Mouse (Mus musculus) stomach, postnatal 0 days (tissue): Measurements from ENCODE around the gene Kcnq4. TPM values are rescaled to one million over a fixed set of nuclear protein-coding genes. Genes with fewer than 3 reads are reported as not detected.

Experiments used
- ATAC-seq: fragments of 200-750 bp; cut with Nextera tagmentation; 2 replicates; pipeline ENCODE4 v1.8.0; 2017; ENCODE audit not compliant: low FRiP score, low TSS enrichment
- DNase-seq: peaks from one replicate; pipeline ENCODE4 v3.0.0-alpha.2; 2016; ENCODE audit warnings: low spot score
- H3K27ac ChIP-seq: fragments of 300-500 bp; sonication (generic); replicated peaks from 2 replicates; pipeline ENCODE4 v1.5.1; 2014; ENCODE audit warnings: mild to moderate bottlenecking, control low read depth
- H3K27me3 ChIP-seq: fragments of 300-500 bp; sonication (generic); 2 replicates; pipeline ENCODE4 v1.6.1; 2014; ENCODE audit warnings: low read length; ENCODE audit not compliant: control insufficient read depth, insufficient read depth
- H3K36me3 ChIP-seq: fragments of 300-500 bp; sonication (generic); 2 replicates; pipeline ENCODE4 v1.6.1; 2014; ENCODE audit warnings: low read length, mixed read lengths; ENCODE audit not compliant: control insufficient read depth, insufficient read depth
- H3K4me1 ChIP-seq: fragments of 300-500 bp; sonication (generic); replicated peaks from 2 replicates; pipeline ENCODE4 v1.6.1; 2014; ENCODE audit warnings: antibody characterized with exemption; ENCODE audit not compliant: control insufficient read depth, insufficient read depth
- H3K4me2 ChIP-seq: fragments of 300-500 bp; sonication (generic); replicated peaks from 2 replicates; pipeline ENCODE4 v1.6.1; 2014; ENCODE audit warnings: low read depth, mild to moderate bottlenecking, control low read depth, moderate library complexity
- H3K4me3 ChIP-seq: fragments of 300-500 bp; sonication (generic); 2 replicates; pipeline ENCODE4 v1.5.1; 2014; ENCODE audit warnings: low read depth, low read length, control low read depth
- H3K9ac ChIP-seq: fragments of 300-500 bp; sonication (generic); 2 replicates; pipeline ENCODE4 v1.6.1; 2014; ENCODE audit warnings: mild to moderate bottlenecking, low read length, control low read depth, mixed read lengths
- H3K9me3 ChIP-seq: fragments of 300-500 bp; sonication (generic); 2 replicates; pipeline ENCODE4 v1.6.1; 2016; ENCODE audit warnings: low read length; ENCODE audit not compliant: control insufficient read depth
- CTCF ChIP-seq: IDR thresholded peaks from 2 replicates; pipeline ENCODE4 v1.5.1; 2016; ENCODE audit warnings: antibody characterized with exemption, low read depth, mild to moderate bottlenecking, moderate library complexity
- EP300 ChIP-seq: optimal IDR thresholded peaks from 2 replicates; pipeline ENCODE3; 2016; ENCODE audit warnings: antibody characterized with exemption
- WGBS: fragments of 180-500 bp; shearing (Covaris S2); extraction: QIAGEN DNeasy Blood & Tissue Kit; methylation state at CpG from one replicate; pipeline ENCODE4 v1.1.7; 2014; 5-methylcytosine and 5-hydroxymethylcytosine counted together
- polyA plus RNA-seq: library from polyadenylated mRNA; unstranded; fragments of >200 nt; fragmentation: Nextera tagmentation; extraction: Ambion mirVana; gene quantifications from 2 replicates; pipeline ENCODE4 v1.2.1, GENCODE M21; 2015

Gene Kcnq4
- polyA plus RNA-seq, 1 experiment from 2014 or later, result 2.2 TPM

DNA sequence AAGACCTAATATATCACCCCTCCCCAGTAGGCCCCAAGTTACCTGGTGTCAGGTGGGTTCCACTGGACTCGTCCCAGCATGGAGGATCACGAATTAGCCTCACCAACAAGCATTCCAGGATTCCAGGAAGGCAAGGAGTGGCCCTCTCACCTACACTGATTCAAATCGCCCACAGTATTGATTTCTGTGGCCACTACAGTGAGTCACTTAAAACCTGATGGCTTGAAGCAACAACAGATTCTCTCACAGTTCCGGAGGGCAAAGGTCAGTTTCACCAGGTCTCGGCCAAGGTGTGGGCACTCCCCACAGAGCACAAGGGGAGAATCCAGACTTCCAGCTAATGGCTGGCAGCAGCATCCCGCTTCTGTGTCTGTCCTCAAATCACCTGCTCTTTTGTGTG is 59.1 kb downstream of the Kcnq4 start:
- DNase-seq (peak; percentile 53), ATAC-seq (peak; percentile 88)
- no peak overlapping the region for H3K4me2 ChIP-seq
- no peaks in the 10 kb centered on the region for H3K36me3 ChIP-seq
- H3K27ac ChIP-seq, result no peak overlapping the region
- no peaks in the 10 kb centered on the region for H3K9me3 ChIP-seq
- no peak overlapping the region for H3K9ac ChIP-seq
- H3K27me3 ChIP-seq, result no peaks in the 10 kb centered on the region
- no peak for TF ChIP-seq CTCF
- no peak for TF ChIP-seq EP300
- H3K4me3 ChIP-seq, result no peak overlapping the region
- no peaks in the 10 kb centered on the region for H3K4me1 ChIP-seq
- WGBS, result 60% methylated on average over 6 of the region's 6 CpGs

DNA sequence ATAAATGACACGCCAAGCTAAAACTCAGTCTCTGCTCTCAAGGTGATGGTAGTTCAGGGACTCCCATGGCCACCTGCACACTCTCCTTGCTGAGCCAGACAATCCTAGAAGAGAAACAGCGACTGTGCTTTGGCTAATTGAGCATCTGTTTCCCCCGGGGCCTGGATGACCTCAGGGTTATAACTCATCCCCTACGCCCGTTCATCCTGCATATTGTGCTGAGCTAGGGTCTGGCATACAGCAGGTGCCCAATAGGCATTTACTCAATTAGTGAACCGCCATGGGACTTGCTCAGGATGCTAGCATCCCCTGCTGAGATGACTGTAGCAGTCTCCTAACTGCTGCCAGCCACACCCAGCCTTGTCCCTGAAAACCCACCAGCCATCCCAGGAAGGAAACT is 61.1 kb downstream of the Kcnq4 start:
- ATAC-seq (no peak), DNase-seq (no peak)
- Histone ChIP-seq H3K9ac (no peak overlapping the region), H3K4me2 (no peak overlapping the region), H3K27ac (no peak overlapping the region), H3K4me1 (no peaks in the 10 kb centered on the region), H3K36me3 (no peaks in the 10 kb centered on the region), H3K27me3 (no peaks in the 10 kb centered on the region), H3K9me3 (no peaks in the 10 kb centered on the region), H3K4me3 (no peak overlapping the region)
- WGBS, result 48% methylated on average over 6 of the region's 6 CpGs
- TF ChIP-seq EP300, result no peak
- TF ChIP-seq CTCF, result no peak

DNA sequence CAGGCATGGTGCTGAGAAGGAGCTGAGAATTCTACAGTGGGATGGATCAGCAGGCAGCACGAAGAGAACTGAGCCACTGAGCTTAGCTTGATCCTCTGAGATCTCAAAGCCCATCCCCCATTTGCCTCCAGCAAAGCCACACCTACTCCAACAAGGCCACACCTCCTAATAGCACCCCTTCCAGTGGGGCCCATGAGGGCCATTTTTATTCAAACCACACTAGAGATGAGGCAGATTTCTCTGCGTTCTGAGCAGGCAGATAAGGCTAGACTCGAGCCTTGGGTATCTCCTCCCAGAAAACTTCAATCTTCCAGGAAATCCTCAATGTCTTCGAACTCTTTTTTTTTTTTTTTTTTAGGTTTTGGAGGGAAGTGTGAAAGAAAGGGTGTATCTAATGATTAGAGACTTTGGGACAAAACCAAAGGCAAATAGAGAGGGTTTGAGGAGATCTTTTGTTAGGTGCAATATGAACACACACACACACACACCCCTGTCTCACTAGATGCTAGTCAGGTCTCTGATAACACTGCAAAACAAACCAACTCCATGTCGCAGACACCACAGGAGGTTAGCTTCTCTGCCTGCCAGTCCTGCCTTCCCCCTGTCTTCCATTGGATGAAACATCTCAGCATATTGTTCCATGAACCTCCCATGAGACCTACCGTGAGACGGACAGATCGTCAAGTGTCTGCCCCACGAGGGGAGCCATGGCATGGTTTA is 65.0 kb downstream of the Kcnq4 start:
- no peaks in the 10 kb centered on the region for H3K4me1 ChIP-seq
- no peak overlapping the region for H3K4me2 ChIP-seq
- no peak for DNase-seq
- no peaks in the 10 kb centered on the region for H3K27me3 ChIP-seq
- H3K9me3 ChIP-seq, result no peaks in the 10 kb centered on the region
- no peak overlapping the region for H3K27ac ChIP-seq
- no peak overlapping the region for H3K4me3 ChIP-seq
- H3K36me3 ChIP-seq, result no peaks in the 10 kb centered on the region
- 42% methylated on average over 9 of the region's 9 CpGs for WGBS
- no peak overlapping the region for H3K9ac ChIP-seq
- no peak for ATAC-seq
- TF ChIP-seq CTCF, result no peak
- TF ChIP-seq EP300, result no peak

DNA sequence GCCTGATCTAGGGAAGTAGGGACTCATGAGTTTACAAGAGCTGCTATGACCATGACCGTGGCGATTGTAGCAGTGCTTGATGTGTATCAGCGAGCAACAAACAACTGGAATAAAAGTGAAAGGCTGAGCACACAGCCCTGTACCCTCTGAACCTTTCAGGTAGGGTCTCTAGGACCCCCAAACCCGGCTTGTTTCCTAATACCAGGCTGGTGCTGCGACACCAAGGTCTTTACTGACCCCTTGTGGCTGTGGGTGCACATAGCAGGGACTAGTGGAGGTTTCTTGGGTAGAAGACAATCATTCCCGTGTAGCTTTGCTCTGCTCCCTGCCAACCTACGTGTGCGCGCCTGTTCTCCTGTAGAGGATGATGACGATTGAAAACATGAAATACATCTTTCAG is 66.2 kb downstream of the Kcnq4 start:
- Histone ChIP-seq H3K9me3 (no peaks in the 10 kb centered on the region), H3K27ac (no peak overlapping the region), H3K9ac (no peak overlapping the region), H3K4me2 (no peak overlapping the region), H3K4me1 (no peaks in the 10 kb centered on the region), H3K27me3 (no peaks in the 10 kb centered on the region), H3K4me3 (no peak overlapping the region), H3K36me3 (no peaks in the 10 kb centered on the region)
- WGBS, result 52% methylated on average over 10 of the region's 10 CpGs
- TF ChIP-seq CTCF (peak; percentile 84), EP300 (no peak)
- DNase-seq (no peak), ATAC-seq (no peak)

DNA sequence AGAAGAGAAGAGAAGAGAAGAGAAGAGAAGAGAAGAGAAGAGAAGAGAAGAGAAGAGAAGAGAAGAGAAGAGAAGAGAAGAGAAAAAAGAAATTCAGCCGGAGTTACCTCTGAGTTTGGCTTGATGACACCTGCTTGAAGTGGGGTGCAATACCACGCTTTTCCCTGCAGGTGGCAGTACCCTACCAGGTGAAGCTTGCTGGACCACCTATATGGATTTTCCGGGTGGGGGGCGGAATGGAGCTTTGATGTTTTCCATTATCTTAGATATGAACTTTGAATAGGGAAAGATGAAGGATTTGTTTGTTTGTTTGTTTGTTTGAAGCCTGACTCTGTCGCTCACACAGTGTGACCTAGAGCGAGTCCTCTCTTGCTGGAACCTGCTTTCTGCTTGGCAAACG is 67.5 kb downstream of the Kcnq4 start:
- DNase-seq (no peak), ATAC-seq (no peak; the same call in 1 of the 2 replicates)
- Histone ChIP-seq H3K27ac (no peak overlapping the region), H3K4me3 (no peak overlapping the region), H3K36me3 (no peaks in the 10 kb centered on the region), H3K9me3 (no peaks in the 10 kb centered on the region), H3K9ac (no peak overlapping the region), H3K4me1 (no peaks in the 10 kb centered on the region), H3K27me3 (no peaks in the 10 kb centered on the region), H3K4me2 (no peak overlapping the region)
- peak; percentile 84 for TF ChIP-seq CTCF
- TF ChIP-seq EP300, result no peak
- 46% methylated on average over 7 of the region's 7 CpGs for WGBS

DNA sequence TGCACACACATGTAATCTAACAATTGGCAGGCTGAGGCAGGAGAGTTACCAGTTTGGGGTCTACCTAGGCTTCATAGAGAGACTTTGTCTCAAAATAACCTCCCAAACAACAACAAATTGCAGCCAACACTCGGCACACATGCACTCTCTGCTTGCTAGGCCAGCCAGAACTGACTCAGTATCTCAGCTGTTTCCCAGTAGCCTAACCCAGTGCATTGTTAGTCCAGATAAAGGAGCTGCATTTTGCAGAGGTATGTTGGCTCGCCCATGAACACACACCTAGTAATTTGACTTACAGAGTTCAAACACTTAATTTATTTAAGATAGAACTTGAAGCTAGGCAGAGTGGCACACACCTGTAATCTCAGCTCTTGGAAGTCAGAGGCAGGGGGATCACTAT is 72.8 kb downstream of the Kcnq4 start:
- H3K4me2 ChIP-seq, result no peak overlapping the region
- TF ChIP-seq CTCF (no peak), EP300 (no peak)
- no peaks in the 10 kb centered on the region for H3K4me1 ChIP-seq
- no peaks in the 10 kb centered on the region for H3K36me3 ChIP-seq
- ATAC-seq (peak; percentile 75; the same call in 1 of the 2 replicates), DNase-seq (no peak)
- no peak overlapping the region for H3K9ac ChIP-seq
- H3K27ac ChIP-seq, result no peak overlapping the region
- H3K4me3 ChIP-seq, result no peak overlapping the region
- 40% methylated on average over 2 of the region's 2 CpGs for WGBS
- H3K27me3 ChIP-seq, result no peaks in the 10 kb centered on the region
- H3K9me3 ChIP-seq, result no peaks in the 10 kb centered on the region
